Mouse (Mus musculus) embryonic facial prominence, embryonic 10.5 days (tissue): Measurements from ENCODE around the gene March7. TPM values are rescaled to one million over a fixed set of nuclear protein-coding genes. Genes with fewer than 3 reads are reported as not detected.

ENCODE experiments used
- DNase-seq: peaks from one replicate; pipeline ENCODE4 v3.0.0-alpha.2; 2017; ENCODE audit warnings: low spot score
- H3K27ac ChIP-seq: fragments of 300-500 bp; sonication (generic); replicated peaks from 2 replicates; pipeline ENCODE4 v1.5.1; 2016; ENCODE audit warnings: mild to moderate bottlenecking
- H3K27me3 ChIP-seq: fragments of 300-500 bp; sonication (generic); replicated peaks from 2 replicates; pipeline ENCODE4 v1.6.1; 2016; ENCODE audit warnings: low read depth, mild to moderate bottlenecking; ENCODE audit not compliant: poor library complexity, severe bottlenecking
- H3K36me3 ChIP-seq: fragments of 300-500 bp; sonication (generic); replicated peaks from 2 replicates; pipeline ENCODE4 v1.6.1; 2016; ENCODE audit warnings: mild to moderate bottlenecking, moderate library complexity
- H3K4me1 ChIP-seq: fragments of 300-500 bp; sonication (generic); 2 replicates; pipeline ENCODE4 v1.6.1; 2016
- H3K4me3 ChIP-seq: fragments of 300-500 bp; sonication (generic); 2 replicates; pipeline ENCODE4 v1.5.1; 2016; ENCODE audit warnings: mild to moderate bottlenecking, moderate library complexity
- H3K9me3 ChIP-seq: fragments of 300-500 bp; sonication (generic); 2 replicates; pipeline ENCODE4 v1.6.1; 2016; ENCODE audit warnings: mild to moderate bottlenecking
- WGBS: fragments of 180-500 bp; shearing (Covaris S2); methylation state at CpG from one replicate; pipeline ENCODE4 v1.1.7; 2016; 5-methylcytosine and 5-hydroxymethylcytosine counted together
- polyA plus RNA-seq: library from polyadenylated mRNA; unstranded; fragments of >200 nt; fragmentation: Nextera tagmentation; extraction: Ambion mirVana; gene quantifications from 2 replicates; pipeline ENCODE4 v1.2.1, GENCODE M21; 2016

The March7 gene
- polyA plus RNA-seq, 1 experiment from 2014 or later = 77.3 TPM

DNA sequence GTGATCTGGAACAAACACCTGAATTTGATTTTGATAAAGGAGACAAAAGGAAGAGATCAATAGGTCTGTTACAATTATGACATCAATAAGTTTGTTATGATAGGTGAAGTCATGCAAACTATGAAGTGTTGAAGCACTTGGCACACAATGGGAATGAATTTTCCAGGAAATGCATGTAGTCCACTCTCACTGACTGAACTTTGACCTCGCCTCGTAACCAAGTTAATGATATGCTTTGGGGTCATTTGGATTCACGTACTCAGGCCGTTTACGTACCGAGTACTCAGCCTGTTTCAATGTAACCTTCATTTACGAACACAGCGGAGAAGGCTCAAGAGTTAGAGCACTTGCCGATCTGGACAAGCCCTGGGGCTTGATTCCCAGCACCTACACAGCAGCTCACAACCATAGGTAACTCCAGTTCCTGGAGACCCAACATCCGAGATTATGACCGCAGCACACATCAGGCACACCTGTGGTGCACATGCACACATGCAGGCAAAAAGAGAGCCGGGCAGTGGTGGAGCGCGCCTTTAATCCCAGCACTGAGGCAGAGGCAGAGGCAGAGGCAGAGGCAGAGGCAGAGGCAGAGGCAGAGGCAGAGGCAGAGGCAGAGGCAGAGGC lies 60.3 kb downstream of the March7 start:
- H3K4me3 ChIP-seq = no peak overlapping the region
- H3K27ac ChIP-seq = no peak overlapping the region
- H3K9me3 ChIP-seq = 0 out of 2 replicates have a peak, but pooled peaks cover 3% of the 10 kb centered on the region
- peak; percentile 4 for DNase-seq
- H3K27me3 ChIP-seq = no peaks in the 10 kb centered on the region
- 93% methylated on average over 14 of the region's 14 CpGs for WGBS
- peaks cover 11% of the 10 kb centered on the region for H3K4me1 ChIP-seq
- H3K36me3 ChIP-seq = peaks cover 34% of the 10 kb centered on the region

DNA sequence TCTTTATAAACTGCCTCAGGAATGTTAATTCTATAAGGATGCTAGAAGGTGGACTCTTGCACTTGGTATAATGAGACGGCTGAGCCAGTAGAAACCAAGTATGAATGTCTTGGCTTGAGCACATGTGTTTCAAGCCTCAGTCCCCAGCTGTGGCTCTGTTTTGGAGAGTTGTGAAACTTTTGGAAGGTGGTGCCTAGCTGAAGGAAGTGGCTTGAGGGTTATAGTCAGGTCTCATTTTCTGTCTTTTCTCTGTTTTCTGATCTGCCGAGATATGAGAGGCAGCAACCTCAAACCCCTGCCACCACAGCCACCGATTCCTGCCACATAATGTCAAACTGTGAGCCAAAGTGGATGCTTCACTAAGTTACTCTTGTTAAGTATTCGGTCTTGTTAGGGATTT lies 68.9 kb downstream of the March7 start:
- H3K36me3 ChIP-seq = peaks cover 9% of the 10 kb centered on the region
- H3K4me1 ChIP-seq = peaks cover 10% of the 10 kb centered on the region
- H3K4me3 ChIP-seq = no peak overlapping the region
- 91% methylated on average over 4 of the region's 4 CpGs for WGBS
- H3K27ac ChIP-seq = no peak overlapping the region
- no peak for DNase-seq
- H3K27me3 ChIP-seq = 0 out of 2 replicates have a peak, but pooled peaks cover 9% of the 10 kb centered on the region
- H3K9me3 ChIP-seq = no peaks in the 10 kb centered on the region

DNA sequence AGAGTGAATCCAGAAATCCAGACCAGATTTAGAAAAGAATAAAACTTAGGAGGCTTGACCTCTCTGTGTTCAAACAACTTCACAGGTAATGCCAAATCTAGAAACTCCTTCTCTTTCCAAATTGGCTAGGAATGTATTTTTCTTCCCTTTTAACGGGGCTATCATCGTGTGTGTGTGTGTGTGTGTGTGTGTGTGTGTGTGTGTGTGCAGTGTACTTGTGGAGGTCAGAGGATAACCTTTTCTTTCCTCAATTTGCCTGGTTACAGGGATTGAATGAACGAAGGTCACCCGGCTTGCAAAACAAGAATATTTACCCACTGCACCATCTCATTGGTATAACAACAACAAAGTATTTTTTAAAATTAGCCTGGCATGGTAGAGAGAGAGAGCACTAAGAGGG lies 72.9 kb downstream of the March7 start:
- 61% methylated on average over 4 of the region's 4 CpGs for WGBS
- H3K4me3 ChIP-seq = peak overlapping the region; percentile 63; the same call in 1 of the 2 replicates
- H3K36me3 ChIP-seq = no peaks in the 10 kb centered on the region; the same call in 1 of the 2 replicates
- H3K27me3 ChIP-seq = peaks cover 23% of the 10 kb centered on the region
- no peak for DNase-seq
- H3K27ac ChIP-seq = no peak overlapping the region
- H3K4me1 ChIP-seq = peaks cover 16% of the 10 kb centered on the region
- no peaks in the 10 kb centered on the region for H3K9me3 ChIP-seq

DNA sequence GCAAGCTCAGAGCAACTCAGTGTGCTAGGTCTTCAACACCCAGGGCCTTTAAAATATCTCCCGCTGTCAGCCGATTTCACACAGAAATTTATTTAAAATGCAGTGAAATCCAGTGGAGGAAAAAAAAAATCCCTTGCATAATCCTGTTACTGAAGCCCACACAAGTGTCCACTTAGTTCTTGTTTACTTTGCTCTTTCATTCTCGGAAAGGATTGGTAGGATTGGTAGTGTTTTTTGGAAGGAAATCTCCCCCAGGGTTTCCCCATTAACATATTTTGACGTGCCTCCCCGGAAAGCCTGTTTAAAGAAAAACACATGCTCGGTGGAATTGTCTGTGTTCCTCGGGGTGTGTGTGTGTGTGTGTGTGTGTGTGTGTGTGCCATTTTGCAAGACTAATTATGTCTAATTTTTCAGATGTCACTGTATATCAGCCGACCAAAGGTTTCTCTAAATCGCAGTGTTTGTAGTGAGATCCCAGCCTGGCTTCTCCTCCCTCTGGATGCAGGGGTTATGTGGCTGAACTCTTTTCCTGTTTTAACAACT lies 73.6 kb downstream of the March7 start:
- Histone ChIP-seq H3K4me3 (peak overlapping the region; percentile 63), H3K9me3 (no peaks in the 10 kb centered on the region), H3K27me3 (peaks cover 23% of the 10 kb centered on the region), H3K4me1 (peaks cover 16% of the 10 kb centered on the region), H3K36me3 (no peaks in the 10 kb centered on the region), H3K27ac (peak overlapping the region; percentile 81)
- DNase-seq = no peak
- 6% methylated on average over 9 of the region's 9 CpGs for WGBS

- Histone ChIP-seq H3K4me1 (peaks cover 16% of the 10 kb centered on the region), H3K4me3 (peak overlapping the region; percentile 63), H3K27me3 (peaks cover 23% of the 10 kb centered on the region), H3K27ac (peak overlapping the region; percentile 81), H3K9me3 (no peaks in the 10 kb centered on the region), H3K36me3 (no peaks in the 10 kb centered on the region)
- peak; percentile 72 for DNase-seq
- 1% methylated on average over 42 of the region's 42 CpGs for WGBS
Measured at GRCm38 (mm10) chr2:60283751-60284466, 74.2 kb downstream of the March7 start.

GRCm38 (mm10) chr2:60284467-60284821 lies 74.8 kb downstream of the March7 start, which contains the start of gene Cd302:
TSS of gene Cd302 (minus strand) at chr2:60284488.
- peaks cover 23% of the 10 kb centered on the region for H3K27me3 ChIP-seq
- H3K4me1 ChIP-seq = peaks cover 16% of the 10 kb centered on the region
- WGBS = 64% methylated on average over 4 of the region's 4 CpGs
- no peak for DNase-seq
- H3K27ac ChIP-seq = peak within 1 kb of the TSS; percentile 81
- peak within 1 kb of the TSS; percentile 63 for H3K4me3 ChIP-seq
- H3K9me3 ChIP-seq = no peaks in the 10 kb centered on the region
- no peaks in the 10 kb centered on the region for H3K36me3 ChIP-seq

- no peaks in the 10 kb centered on the region for H3K36me3 ChIP-seq
- H3K27me3 ChIP-seq = peaks cover 23% of the 10 kb centered on the region
- no peak overlapping the region for H3K4me3 ChIP-seq
- H3K9me3 ChIP-seq = no peaks in the 10 kb centered on the region
- DNase-seq = no peak
- 92% methylated on average over 8 of the region's 8 CpGs for WGBS
- H3K27ac ChIP-seq = no peak overlapping the region
- H3K4me1 ChIP-seq = peaks cover 16% of the 10 kb centered on the region
Measured at GRCm38 (mm10) chr2:60285107-60285617, 75.5 kb downstream of the March7 start.

GRCm38 (mm10) chr2:60288606-60289005 lies 78.9 kb downstream of the March7 start:
- no peaks in the 10 kb centered on the region for H3K36me3 ChIP-seq
- DNase-seq = no peak
- peaks cover 5% of the 10 kb centered on the region for H3K4me1 ChIP-seq
- WGBS = 86% methylated on average over 4 of the region's 4 CpGs
- H3K9me3 ChIP-seq = no peaks in the 10 kb centered on the region
- H3K4me3 ChIP-seq = no peak overlapping the region
- H3K27me3 ChIP-seq = peaks cover 14% of the 10 kb centered on the region
- H3K27ac ChIP-seq = no peak overlapping the region

- WGBS = 88% methylated on average over 1 of the region's 1 CpGs
Measured at GRCm38 (mm10) chr2:60289451-60289850, 79.8 kb downstream of the March7 start.

GRCm38 (mm10) chr2:60291381-60291780 lies 81.7 kb downstream of the March7 start:
- Histone ChIP-seq H3K4me3 (no peak overlapping the region), H3K9me3 (no peaks in the 10 kb centered on the region), H3K4me1 (no peaks in the 10 kb centered on the region), H3K36me3 (no peaks in the 10 kb centered on the region), H3K27me3 (no peaks in the 10 kb centered on the region), H3K27ac (no peak overlapping the region)
- 80% methylated on average over 4 of the region's 4 CpGs for WGBS
- no peak for DNase-seq

More at GRCm38 (mm10) chr2:60289451-60289850, 79.8 kb downstream of the March7 start:
- Histone ChIP-seq H3K4me3 (no peak overlapping the region), H3K36me3 (no peaks in the 10 kb centered on the region), H3K4me1 (no peaks in the 10 kb centered on the region; the same call in 1 of the 2 replicates), H3K9me3 (no peaks in the 10 kb centered on the region), H3K27ac (no peak overlapping the region), H3K27me3 (peaks cover 12% of the 10 kb centered on the region)
- DNase-seq = no peak

DNA sequence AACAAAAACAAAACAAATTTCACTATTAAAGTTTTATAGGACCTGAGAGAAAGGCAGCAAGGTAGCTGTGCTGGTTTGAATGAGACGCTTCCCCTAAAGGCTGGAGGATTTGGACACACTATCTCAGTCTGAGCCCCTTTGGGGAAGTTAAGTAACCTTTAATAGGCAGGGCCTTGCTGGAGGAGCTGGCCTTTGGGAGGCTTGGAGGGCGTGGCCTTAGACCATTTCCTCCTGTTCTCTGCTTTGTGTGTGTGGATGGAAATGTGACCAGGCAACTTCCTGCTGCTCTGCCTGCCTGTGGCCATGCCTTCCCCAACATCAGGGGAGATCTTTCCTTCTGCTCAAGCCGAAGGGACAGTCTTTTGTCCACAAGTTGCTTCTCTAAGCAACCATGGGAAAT lies 88.6 kb downstream of the March7 start:
- no peak overlapping the region for H3K4me3 ChIP-seq
- H3K36me3 ChIP-seq = peaks cover 9% of the 10 kb centered on the region
- WGBS = 76% methylated on average over 3 of the region's 3 CpGs
- no peaks in the 10 kb centered on the region for H3K9me3 ChIP-seq
- DNase-seq = no peak
- no peaks in the 10 kb centered on the region for H3K27me3 ChIP-seq
- no peak overlapping the region for H3K27ac ChIP-seq
- no peaks in the 10 kb centered on the region for H3K4me1 ChIP-seq

GRCm38 (mm10) chr2:60299323-60299722 lies 89.6 kb downstream of the March7 start:
- H3K27me3 ChIP-seq = no peaks in the 10 kb centered on the region
- H3K4me3 ChIP-seq = no peak overlapping the region
- peaks cover 9% of the 10 kb centered on the region for H3K36me3 ChIP-seq
- no peaks in the 10 kb centered on the region for H3K9me3 ChIP-seq
- no peak overlapping the region for H3K27ac ChIP-seq
- DNase-seq = no peak
- 92% methylated on average over 2 of the region's 2 CpGs for WGBS
- no peaks in the 10 kb centered on the region for H3K4me1 ChIP-seq
